Mouse (Mus musculus) olfactory bulb, adult 2 months (tissue): ENCODE measurements around the gene Pik3cd. TPM values are rescaled to one million over a fixed set of nuclear protein-coding genes. Genes with fewer than 3 reads are reported as not detected.

Experiments used
- H3K27ac ChIP-seq: fragments of 200-500 bp; 2 replicates; pipeline ENCODE4 v1.5.1; 2012; ENCODE audit warnings: low read depth, low read length; ENCODE audit not compliant: insufficient read depth
- H3K4me1 ChIP-seq: fragments of 200-500 bp; 2 replicates; pipeline ENCODE4 v1.6.1; 2012; ENCODE audit warnings: low read length; ENCODE audit not compliant: control insufficient read depth, insufficient read depth
- H3K4me3 ChIP-seq: fragments of 200-500 bp; 2 replicates; pipeline ENCODE4 v1.5.1; 2012; ENCODE audit warnings: mild to moderate bottlenecking, low read depth, low read length, moderate library complexity; ENCODE audit not compliant: insufficient read depth
- CTCF ChIP-seq: fragments of 200-500 bp; IDR thresholded peaks from 2 replicates; pipeline ENCODE4 v1.5.1; 2012; ENCODE audit warnings: low read depth, mild to moderate bottlenecking, low read length, moderate library complexity; ENCODE audit not compliant: insufficient read depth
- POLR2A ChIP-seq: fragments of 200-500 bp; IDR thresholded peaks from 2 replicates; pipeline ENCODE4 v1.6.1; 2012; ENCODE audit warnings: mild to moderate bottlenecking, low read depth, low read length, moderate library complexity; ENCODE audit not compliant: insufficient read depth
- WGBS: fragments of 180-500 bp; shearing (Covaris S2); methylation state at CpG from one replicate; pipeline ENCODE4 v1.1.7; 2018; 5-methylcytosine and 5-hydroxymethylcytosine counted together
- polyA plus RNA-seq: library from polyadenylated mRNA; stranded (reverse); fragments of >200 nt; gene quantifications from 2 replicates; pipeline ENCODE4 v1.2.4, GENCODE M21; 2012; ENCODE audit warnings: low replicate concordance; ENCODE audit not compliant: missing spikeins, insufficient read depth, insufficient read length

Pik3cd gene
- polyA plus RNA-seq, 1 experiment: not detected

DNA sequence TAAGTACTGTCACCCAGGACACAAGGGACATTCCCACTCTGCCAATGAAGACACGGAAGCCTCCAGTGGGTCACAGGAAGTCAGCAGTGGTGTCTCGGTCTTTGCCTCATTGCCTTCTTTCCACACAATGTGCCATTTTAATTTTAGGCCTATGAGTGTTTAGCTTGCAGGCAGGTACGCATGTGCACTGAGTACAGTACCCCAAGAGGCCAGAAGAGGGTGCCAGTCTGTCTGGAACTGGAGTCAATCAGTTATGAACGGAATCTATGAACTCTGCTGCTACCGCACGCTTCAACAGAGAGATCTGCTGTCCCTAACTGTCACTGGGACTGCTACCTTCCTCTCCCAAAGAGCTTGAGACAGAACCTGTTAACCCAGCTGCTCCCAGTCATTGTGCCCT is 17.3 kb upstream of the Pik3cd start:
- Histone ChIP-seq H3K4me1 (peaks cover 13% of the 10 kb centered on the region), H3K27ac (no peak overlapping the region), H3K4me3 (no peak overlapping the region)
- WGBS: 70% methylated on average over 6 of the region's 6 CpGs
- TF ChIP-seq POLR2A: no peak
- no peak for TF ChIP-seq CTCF

- no peak overlapping the region for H3K27ac ChIP-seq
- WGBS: 87% methylated on average over 3 of the region's 3 CpGs
- no peaks in the 10 kb centered on the region for H3K4me1 ChIP-seq
- H3K4me3 ChIP-seq: no peak overlapping the region
- TF ChIP-seq POLR2A (no peak), CTCF (no peak)
Measured at GRCm38 (mm10) chr4:149714542-149714941, 12.2 kb upstream of the Pik3cd start.

GRCm38 (mm10) chr4:149711955-149712354 is 9.6 kb upstream of the Pik3cd start:
- 32% methylated on average over 7 of the region's 7 CpGs for WGBS
- no peak overlapping the region for H3K27ac ChIP-seq
- TF ChIP-seq POLR2A: no peak
- TF ChIP-seq CTCF: peak; percentile 71
- H3K4me1 ChIP-seq: no peaks in the 10 kb centered on the region
- H3K4me3 ChIP-seq: no peak overlapping the region

- H3K4me1 ChIP-seq: no peaks in the 10 kb centered on the region
- no peak overlapping the region for H3K4me3 ChIP-seq
- no peak overlapping the region for H3K27ac ChIP-seq
- WGBS: 94% methylated on average over 5 of the region's 5 CpGs
- TF ChIP-seq POLR2A (no peak), CTCF (no peak)
Measured at GRCm38 (mm10) chr4:149711485-149711884, 9.1 kb upstream of the Pik3cd start.

DNA sequence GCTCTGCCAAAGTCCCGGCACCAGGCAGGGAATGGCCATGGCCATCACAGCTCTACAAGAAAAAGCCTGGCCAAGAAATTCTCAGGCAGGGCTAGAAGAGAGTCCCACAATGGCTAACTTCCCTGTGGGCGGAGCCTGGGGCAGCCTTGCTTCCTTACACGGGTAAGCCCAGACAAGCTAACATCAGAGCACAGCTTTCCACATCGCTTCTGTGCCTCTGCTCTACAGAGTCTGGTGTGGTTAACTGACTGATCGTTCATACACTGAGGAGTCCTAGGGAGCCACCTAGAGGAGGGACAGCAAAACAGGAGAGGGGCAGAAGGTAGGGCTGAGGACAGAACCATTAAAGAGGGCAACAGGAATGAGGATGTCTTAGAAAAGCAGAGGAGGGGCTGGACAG is 8.1 kb upstream of the Pik3cd start:
- TF ChIP-seq POLR2A: no peak
- no peak for TF ChIP-seq CTCF
- no peak overlapping the region for H3K27ac ChIP-seq
- no peak overlapping the region for H3K4me3 ChIP-seq
- H3K4me1 ChIP-seq: no peaks in the 10 kb centered on the region
- WGBS: 20% methylated on average over 5 of the region's 5 CpGs

- 93% methylated on average over 8 of the region's 8 CpGs for WGBS
- no peak for TF ChIP-seq CTCF
- no peak for TF ChIP-seq POLR2A
- H3K4me3 ChIP-seq: no peak overlapping the region
- H3K27ac ChIP-seq: no peak overlapping the region
- H3K4me1 ChIP-seq: peaks cover 5% of the 10 kb centered on the region; the same call in 1 of the 2 replicates
Measured at GRCm38 (mm10) chr4:149705941-149706340, 3.6 kb upstream of the Pik3cd start.

GRCm38 (mm10) chr4:149705298-149705697 is 2.9 kb upstream of the Pik3cd start:
- H3K4me3 ChIP-seq: no peak overlapping the region
- TF ChIP-seq CTCF (no peak), POLR2A (no peak)
- 84% methylated on average over 7 of the region's 7 CpGs for WGBS
- peaks cover 5% of the 10 kb centered on the region; the same call in 1 of the 2 replicates for H3K4me1 ChIP-seq
- no peak overlapping the region for H3K27ac ChIP-seq

GRCm38 (mm10) chr4:149701426-149702209 is 753 bp downstream of the Pik3cd start:
- 81% methylated on average over 18 of the region's 18 CpGs for WGBS
- Histone ChIP-seq H3K27ac (no peak overlapping the region), H3K4me1 (peaks cover 14% of the 10 kb centered on the region), H3K4me3 (no peak overlapping the region)
- TF ChIP-seq POLR2A (no peak), CTCF (no peak)

GRCm38 (mm10) chr4:149699953-149700352 is 2.4 kb downstream of the Pik3cd start:
- Histone ChIP-seq H3K4me3 (no peak overlapping the region), H3K27ac (no peak overlapping the region), H3K4me1 (peaks cover 21% of the 10 kb centered on the region)
- WGBS: 74% methylated on average over 4 of the region's 4 CpGs
- TF ChIP-seq CTCF (no peak), POLR2A (no peak)
